In genomic region chr16:8842962-8843361, GRCm38 (mm10) we compare ENCODE assay signal across 28 mouse cellular contexts. TPM values are rescaled to one million over a fixed set of nuclear protein-coding genes. Genes with fewer than 3 reads are reported as not detected.
DNase-seq lines count a peak whose midpoint lies in the region; ATAC-seq and TF ChIP-seq lines count a peak whose summit lies in the region.
"Had no signal": no experiment of that assay in that cellular context is flagged by ENCODE, and none has a peak within 500 bp of the region (broad histone marks: within the 10 kb centered on the region; RNA-seq: fewer than 3 reads in every experiment).

No protein-coding gene starts in this region.

- no peak overlapping the region; the same call in 1 of the 2 replicates for H3K4me3 ChIP-seq in gastrocnemius, adult 2 months
- H3K4me3 ChIP-seq in ES-Bruce4 (ENCODE audit: low read depth, low read length), result no peak overlapping the region
- H3K4me3 ChIP-seq: embryonic facial prominence, embryonic 10.5 days; embryonic facial prominence, embryonic 13.5 days; erythroblast, embryonic 14.5 days; forebrain, embryonic 12.5 days; forebrain, embryonic 15.5 days; heart, embryonic 10.5 days; heart, embryonic 13.5 days; hindbrain, embryonic 15.5 days had no signal

- peaks cover 2% of the 10 kb centered on the region for H3K4me1 ChIP-seq in ES-Bruce4 (ENCODE audit: control insufficient read depth, insufficient read depth, low read length)
- H3K4me1 ChIP-seq: embryonic facial prominence, embryonic 10.5 days; embryonic facial prominence, embryonic 13.5 days; forebrain, embryonic 12.5 days; heart, embryonic 10.5 days had no signal

- peak overlapping the region; percentile 71; the same call in 1 of the 2 replicates for H3K27ac ChIP-seq in gastrocnemius, adult 2 months
- peak overlapping the region; percentile 16; the same call in 1 of the 2 replicates for H3K27ac ChIP-seq in ES-Bruce4 (ENCODE audit: insufficient read depth, low read length)
- H3K27ac ChIP-seq: embryonic facial prominence, embryonic 10.5 days; embryonic facial prominence, embryonic 13.5 days; forebrain, embryonic 12.5 days; forebrain, embryonic 15.5 days; heart, embryonic 10.5 days; heart, embryonic 13.5 days; hindbrain, embryonic 15.5 days had no signal

- no peak for DNase-seq in gastrocnemius, adult 2 months
- DNase-seq in gastrocnemius, postnatal 10 days, result no peak
- peak; percentile 28 for DNase-seq in CD4-positive, CD25-positive, alpha-beta regulatory T cell, adult 2 months (ENCODE audit: low read depth, low spot score)
- no peak for DNase-seq in embryo, embryonic 10.5 days (ENCODE audit: low spot score)
- no peak for DNase-seq in layer of hippocampus, adult 18-20 months (ENCODE audit: low spot score in 2 of 2)
- DNase-seq in spleen, postnatal 4 days (ENCODE audit: low spot score in 2 of 2), result no peak
- DNase-seq: adrenal gland, postnatal 10 days; adrenal gland, postnatal 36 days; B cell, adult 2 months; cerebellum, adult 18-20 months; cerebellum, adult 9-10 months; cerebellum, postnatal 14 days; embryo, embryonic 11 days; gastrocnemius, postnatal 14 days; heart, postnatal 14 days; heart, postnatal 4 days; kidney, adult 18-20 months had no signal

- TF ChIP-seq POLR2A in ES-Bruce4 (IDR thresholded peaks at IDR 0.05; ENCODE audit: insufficient read depth, low read length), result no peak

- H3K27me3 ChIP-seq in ES-Bruce4 (ENCODE audit: control insufficient read depth, insufficient read depth, low read length, poor library complexity, severe bottlenecking), result no peaks in the 10 kb centered on the region
- H3K27me3 ChIP-seq: embryonic facial prominence, embryonic 13.5 days; forebrain, embryonic 12.5 days; forebrain, embryonic 15.5 days; heart, embryonic 13.5 days; hindbrain, embryonic 15.5 days had no signal

- ATAC-seq in inflammation-experienced regulatory T-cells, adult 6 months, result peak; percentile 67
- ATAC-seq: forebrain, embryonic 15.5 days; intestine, embryonic 16.5 days had no signal

- TF ChIP-seq CTCF in gastrocnemius, adult 2 months (IDR thresholded peaks at IDR 0.05), result no peak
- TF ChIP-seq CTCF in ES-Bruce4 (IDR thresholded peaks at IDR 0.05; ENCODE audit: low read depth, low read length), result no peak

- no peak for TF ChIP-seq EP300 in ES-Bruce4 (IDR thresholded peaks at IDR 0.05; ENCODE audit: insufficient read depth, low read depth, low read length)

- H3K9ac ChIP-seq in ES-Bruce4 (ENCODE audit: low read depth, poor library complexity, severe bottlenecking), result no peak overlapping the region
- H3K9ac ChIP-seq: embryonic facial prominence, embryonic 13.5 days; forebrain, embryonic 12.5 days; forebrain, embryonic 15.5 days; heart, embryonic 13.5 days; hindbrain, embryonic 15.5 days had no signal

- intact Hi-C loops in gastrocnemius, adult 2 months (cut with DNase I), result no loop called here

- H3K9me3 ChIP-seq in ES-Bruce4 (replicated peaks; ENCODE audit: control insufficient read depth, insufficient read depth, low read length, poor library complexity, severe bottlenecking), result no peaks in the 10 kb centered on the region
- H3K9me3 ChIP-seq: embryonic facial prominence, embryonic 10.5 days; embryonic facial prominence, embryonic 13.5 days; forebrain, embryonic 12.5 days; forebrain, embryonic 15.5 days; heart, embryonic 10.5 days; heart, embryonic 13.5 days; hindbrain, embryonic 15.5 days had no signal

- H3K36me3 ChIP-seq in ES-Bruce4 (ENCODE audit: control insufficient read depth, insufficient read depth, low read length, poor library complexity, severe bottlenecking), result peaks cover 50% of the 10 kb centered on the region

RNA-seq across cellular contexts. Expression of gene 1810013L24Rik, which starts 13.1 kb away (rescaled TPM):
- total RNA-seq in gastrocnemius, adult 2 months (2021), result 100 to 1,000 TPM in 1 of 2 experiments, 10 to 100 TPM in 1; 80.9 to 111 TPM
- 10 to 100 TPM; 64.1 to 68.9 TPM for total RNA-seq in gastrocnemius, postnatal 10 days (2021)
- polyA plus RNA-seq in ES-Bruce4 (2011; ENCODE audit: insufficient read depth, insufficient read length, low read depth, missing spikeins), result 63.8 and 65.8 TPM in 2 replicates
- polyA plus RNA-seq in inflammation-experienced regulatory T-cells, adult 6 months (2017; shearing (Covaris generic)), result 10 to 100 TPM; 17.9 to 21.0 (median 20.3) TPM
- total RNA-seq in layer of hippocampus, adult 18-20 months (2021), result 100 to 1,000 TPM; 100 to 102 TPM

RNA-seq across cellular contexts. Expression of gene Usp7, which starts 50.9 kb away (rescaled TPM):
- total RNA-seq in gastrocnemius, adult 2 months (2021), result 10 to 100 TPM; 61.8 to 69.1 TPM
- total RNA-seq in gastrocnemius, postnatal 10 days (2021), result 10 to 100 TPM; 57.8 to 67.7 TPM
- 339 and 341 TPM in 2 replicates for polyA plus RNA-seq in ES-Bruce4 (2011; ENCODE audit: insufficient read depth, insufficient read length, low read depth, missing spikeins)
- polyA plus RNA-seq in inflammation-experienced regulatory T-cells, adult 6 months (2017; shearing (Covaris generic)), result 10 to 100 TPM; 27.3 to 48.2 (median 47.7) TPM
- 100 to 1,000 TPM; 144 to 151 TPM for total RNA-seq in layer of hippocampus, adult 18-20 months (2021)
